Mouse (Mus musculus) c-Kit-positive CD71-negative TER-119-negative erythroid progenitor cells, embryonic 14.5 days (primary cell): ENCODE results near the gene Cyp2c29.
"Not testable (repeated sequence)": the region's sequence is repeated elsewhere in the genome, so short reads cannot be mapped to it uniquely, and the experiment has no call there.

ENCODE experiments used
- DNase-seq: peaks from one replicate; pipeline ENCODE4 v3.0.0-alpha.2; 2013; ENCODE audit warnings: low read depth

Cyp2c29 gene

GRCm38 (mm10) chr19:39269105-39269504, at the start of gene Cyp2c29:
TSS of gene Cyp2c29 (plus strand) at chr19:39269405.
- DNase-seq, result not testable (repeated sequence)

- DNase-seq, result not testable (repeated sequence)
Measured at GRCm38 (mm10) chr19:39267036-39267435, 2.2 kb upstream of the Cyp2c29 start.

GRCm38 (mm10) chr19:39282801-39283200, 13.6 kb downstream of the Cyp2c29 start:
- DNase-seq, result no peak

- DNase-seq, result no peak
Measured at GRCm38 (mm10) chr19:39285637-39286036, 16.4 kb downstream of the Cyp2c29 start.

GRCm38 (mm10) chr19:39286825-39287224, 17.6 kb downstream of the Cyp2c29 start:
- no peak for DNase-seq

- no peak for DNase-seq
Measured at GRCm38 (mm10) chr19:39288978-39289377, 19.8 kb downstream of the Cyp2c29 start.
